Mouse (Mus musculus): ENCODE data around the gene Efcab6. TPM values are rescaled to one million over a fixed set of nuclear protein-coding genes. Genes with fewer than 3 reads are reported as not detected.
"Not testable (repeated sequence)": the region's sequence is repeated elsewhere in the genome, so short reads cannot be mapped to it uniquely, and the experiment has no call there.

The Efcab6 gene
- polyA plus RNA-seq (2015; fragmentation: Nextera tagmentation; extraction: Ambion mirVana): 0.27 and 0.31 TPM in 2 replicates

DNA sequence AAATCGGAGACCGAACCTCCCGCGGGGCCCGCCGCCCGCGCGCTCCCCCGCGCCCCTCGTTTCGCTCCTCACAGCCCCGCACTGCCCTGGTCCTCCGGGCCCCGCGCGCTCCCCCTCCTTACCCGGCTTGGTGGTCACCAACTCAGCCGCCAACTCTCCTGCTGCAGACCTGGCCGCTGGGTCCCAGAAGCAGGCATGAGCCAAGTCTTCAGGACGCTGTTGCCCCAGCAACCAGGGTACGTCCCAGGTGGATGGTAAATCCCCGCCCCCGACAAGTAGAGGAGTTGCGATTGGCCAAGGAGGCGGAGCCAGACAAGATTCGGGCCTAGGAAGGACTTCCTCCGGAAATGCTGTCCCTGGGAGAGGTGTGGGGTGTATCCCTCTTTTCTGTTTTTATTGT is at the start of gene Efcab6:
Efcab6 (minus strand) TSS at position 240 of the 400 bp plus-strand sequence.
- peaks cover 6% of the 10 kb centered on the region; the same call in 1 of the 2 replicates for H3K9me3 ChIP-seq
- H3K4me3 ChIP-seq: peak within 1 kb of the TSS; percentile 39
- peaks cover 42% of the 10 kb centered on the region for H3K27me3 ChIP-seq
- under 1% methylated on average over 29 of the region's 29 CpGs for WGBS
- H3K4me2 ChIP-seq: peak within 1 kb of the TSS; percentile 60
- no peak within 1 kb of the TSS for H3K27ac ChIP-seq
- H3K9ac ChIP-seq: peak within 1 kb of the TSS; percentile 53; the same call in 1 of the 2 replicates
- H3K36me3 ChIP-seq: no peaks in the 10 kb centered on the region
- ATAC-seq (ENCODE audit: low FRiP score): peak; percentile 87
- peaks cover 24% of the 10 kb centered on the region for H3K4me1 ChIP-seq (replicated peaks)

DNA sequence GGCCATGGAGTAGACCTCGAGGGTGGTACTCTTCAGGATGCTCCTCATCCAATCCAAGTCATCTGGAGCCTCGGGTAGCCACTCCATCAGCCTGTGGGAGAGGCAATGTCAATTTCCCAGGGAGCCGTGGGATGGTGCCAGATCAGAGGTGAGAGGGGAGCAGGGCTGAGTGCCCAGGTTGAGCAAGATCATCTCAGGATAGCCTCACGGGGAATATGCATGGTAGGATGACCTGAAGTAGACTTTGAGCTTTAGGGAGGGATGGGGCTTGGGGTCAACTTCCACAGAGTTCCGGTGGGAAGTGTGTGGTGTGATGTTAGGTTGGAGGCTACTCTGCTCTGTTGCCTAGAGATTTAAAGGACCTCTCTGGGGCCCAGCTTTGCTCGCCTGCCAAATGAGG is 48.7 kb upstream of the Efcab6 start:
- no peak for ATAC-seq (ENCODE audit: low FRiP score)
- Histone ChIP-seq H3K27me3 (0 out of 2 replicates have a peak, but pooled peaks cover 6% of the 10 kb centered on the region), H3K27ac (no peak overlapping the region), H3K4me3 (no peak overlapping the region), H3K4me1 (replicated peaks) (no peaks in the 10 kb centered on the region), H3K9ac (no peak overlapping the region), H3K4me2 (no peak overlapping the region), H3K36me3 (no peaks in the 10 kb centered on the region), H3K9me3 (no peaks in the 10 kb centered on the region; the same call in 1 of the 2 replicates)
- 83% methylated on average over 6 of the region's 6 CpGs for WGBS

DNA sequence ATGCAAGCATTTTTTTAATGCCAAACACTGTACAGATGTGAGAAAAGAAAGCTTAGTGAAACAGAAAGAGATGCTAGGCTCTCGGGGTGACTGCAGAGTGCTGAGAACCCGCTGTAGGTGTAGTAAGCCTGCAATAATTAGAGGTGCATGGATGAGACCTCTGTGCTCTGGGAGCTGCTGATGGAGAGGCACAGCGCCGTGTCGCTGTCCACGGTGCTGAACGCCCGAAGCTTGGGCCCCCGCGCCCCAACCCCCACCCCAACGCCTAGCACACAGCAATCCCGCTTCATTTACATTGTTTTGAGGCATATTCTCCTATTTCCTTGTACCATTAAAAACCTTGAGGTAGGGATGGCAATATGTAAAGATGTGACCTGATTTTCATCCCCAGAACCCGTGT is 43.7 kb upstream of the Efcab6 start:
- no peak for ATAC-seq (ENCODE audit: low FRiP score)
- Histone ChIP-seq H3K9ac (no peak overlapping the region), H3K4me2 (no peak overlapping the region), H3K4me3 (no peak overlapping the region), H3K9me3 (no peaks in the 10 kb centered on the region), H3K27ac (no peak overlapping the region), H3K36me3 (no peaks in the 10 kb centered on the region), H3K4me1 (replicated peaks) (peaks cover 24% of the 10 kb centered on the region), H3K27me3 (peaks cover 38% of the 10 kb centered on the region)
- WGBS: 8% methylated on average over 13 of the region's 13 CpGs

DNA sequence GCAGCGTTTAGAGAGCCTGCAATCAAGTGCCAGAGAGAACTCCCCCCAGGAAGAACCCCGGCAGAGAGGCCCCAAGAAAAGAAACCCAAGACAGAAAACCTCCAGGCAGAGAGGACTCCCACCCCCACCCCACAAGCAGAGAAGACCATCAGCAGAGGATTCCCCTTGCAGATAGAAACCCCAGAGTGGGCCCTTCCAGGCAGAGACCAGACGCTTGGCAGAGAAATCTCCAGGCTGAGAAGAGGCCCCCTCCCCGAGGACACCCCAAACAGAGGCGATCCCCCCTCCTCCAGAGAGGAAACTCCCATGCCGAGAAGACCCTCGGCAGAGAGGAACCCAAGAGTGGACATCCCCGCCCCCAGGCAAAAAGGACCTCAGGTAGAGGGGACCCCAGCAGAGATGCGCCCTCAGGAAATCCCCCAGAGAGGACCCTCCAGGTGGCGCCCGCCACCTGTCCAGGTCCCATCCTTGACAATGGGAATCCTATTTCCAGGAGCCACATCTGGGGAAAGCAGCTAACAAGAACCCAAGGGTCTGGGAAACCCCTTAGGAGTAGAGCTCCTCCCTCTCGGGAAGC is 40.8 kb upstream of the Efcab6 start:
- peak; percentile 36; the same call in 1 of the 2 replicates for ATAC-seq (ENCODE audit: low FRiP score)
- H3K4me2 ChIP-seq: peak overlapping the region; percentile 72
- H3K27me3 ChIP-seq: peaks cover 33% of the 10 kb centered on the region
- H3K27ac ChIP-seq: peak overlapping the region; percentile 74
- peaks cover 34% of the 10 kb centered on the region for H3K4me1 ChIP-seq (replicated peaks)
- no peaks in the 10 kb centered on the region for H3K9me3 ChIP-seq
- H3K4me3 ChIP-seq: peak overlapping the region; percentile 66
- WGBS: 11% methylated on average over 11 of the region's 12 CpGs
- H3K36me3 ChIP-seq: no peaks in the 10 kb centered on the region
- peak overlapping the region; percentile 80 for H3K9ac ChIP-seq

DNA sequence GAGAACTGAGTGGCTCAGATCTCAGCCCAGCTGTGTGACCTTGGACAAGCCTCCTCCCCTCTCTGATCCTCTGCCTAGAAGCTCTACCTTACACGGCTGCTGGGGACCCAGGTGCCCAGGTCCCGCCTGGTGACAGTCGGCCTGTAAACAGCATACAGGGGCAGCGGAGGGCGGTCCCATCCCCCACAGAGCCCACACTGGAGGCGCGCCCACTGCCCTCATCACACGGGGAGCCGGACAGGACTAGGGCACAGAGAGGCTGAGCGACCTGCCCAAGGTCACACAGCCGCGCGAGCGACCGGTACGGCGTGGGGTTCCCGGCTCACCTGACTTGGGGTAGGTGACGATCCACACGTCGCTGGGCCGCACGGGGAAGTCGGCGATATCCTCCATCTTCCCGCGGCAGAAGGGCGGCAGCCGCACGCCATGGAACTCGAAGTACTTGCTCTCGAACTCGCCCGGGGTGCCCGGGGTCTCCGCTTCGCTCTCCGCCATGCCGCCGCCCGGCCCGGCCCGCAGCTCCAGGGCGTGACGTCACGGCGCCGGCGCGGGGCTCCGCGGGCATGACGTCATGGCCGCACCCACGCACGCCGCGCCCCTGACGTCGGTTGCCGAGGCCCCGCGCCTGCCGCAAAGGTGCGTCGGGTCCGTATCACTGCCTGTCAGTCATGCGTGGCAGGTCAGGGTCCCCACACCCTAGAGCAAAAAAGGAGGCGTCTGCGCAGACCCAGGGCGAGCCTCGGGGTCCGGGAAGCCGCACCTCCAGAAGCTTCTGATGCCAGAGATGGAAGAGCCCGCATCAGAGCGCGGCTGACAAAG is 40.1 kb upstream of the Efcab6 start, which contains the start of gene Sult4a1:
Sult4a1 (minus strand) TSS at position 650 of the 819 bp plus-strand sequence.
- H3K4me2 ChIP-seq: peak within 1 kb of the TSS; percentile 72
- H3K27ac ChIP-seq: peak within 1 kb of the TSS; percentile 74
- 1% methylated on average over 77 of the region's 77 CpGs for WGBS
- no peaks in the 10 kb centered on the region for H3K9me3 ChIP-seq
- peak within 1 kb of the TSS; percentile 80 for H3K9ac ChIP-seq
- H3K27me3 ChIP-seq: peaks cover 33% of the 10 kb centered on the region
- peak; percentile 58 for ATAC-seq (ENCODE audit: low FRiP score)
- no peaks in the 10 kb centered on the region for H3K36me3 ChIP-seq
- peak within 1 kb of the TSS; percentile 66 for H3K4me3 ChIP-seq
- H3K4me1 ChIP-seq (replicated peaks): peaks cover 34% of the 10 kb centered on the region

DNA sequence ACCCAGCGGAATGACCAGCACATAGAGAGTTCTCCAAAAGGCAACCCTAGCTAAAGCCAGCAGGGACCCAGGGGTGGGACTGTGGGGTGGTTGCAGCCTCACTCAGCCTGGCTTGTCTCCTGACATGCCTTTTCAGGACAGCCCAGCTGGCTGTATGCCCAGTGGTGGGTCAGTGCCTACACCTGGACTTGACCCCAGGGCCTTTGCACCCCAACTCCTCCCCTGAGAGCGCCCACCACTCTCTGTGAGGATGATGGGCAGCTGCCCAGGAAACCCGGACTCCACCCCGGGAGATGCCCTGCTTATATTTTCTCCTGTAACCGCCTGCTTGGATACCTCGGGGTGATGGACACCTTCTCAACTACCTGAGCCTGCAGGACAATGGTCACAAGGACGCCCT is 39.4 kb upstream of the Efcab6 start:
- H3K27me3 ChIP-seq: peaks cover 33% of the 10 kb centered on the region
- no peak for ATAC-seq (ENCODE audit: low FRiP score)

DNA sequence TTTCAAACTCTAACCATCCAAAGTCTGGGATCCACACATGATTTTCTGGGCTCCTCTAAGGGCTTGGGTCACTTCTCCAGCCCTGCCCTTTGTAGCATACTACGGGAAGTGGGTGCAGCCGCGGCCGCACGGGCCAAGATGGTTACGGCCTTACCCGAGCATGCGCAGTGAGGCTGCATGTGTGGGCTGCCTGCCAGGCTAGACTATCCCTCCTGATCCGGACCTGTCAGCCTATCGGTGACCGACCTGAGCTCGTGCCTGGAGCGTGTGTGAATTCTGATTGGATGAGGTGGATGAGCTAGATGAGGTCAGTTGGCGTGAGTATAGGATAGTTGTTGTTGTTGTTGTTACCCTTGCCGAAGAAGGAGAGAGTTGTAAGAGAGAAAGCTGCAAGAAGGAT is 32.4 kb upstream of the Efcab6 start:
- H3K9me3 ChIP-seq; H3K4me3 ChIP-seq; H3K4me2 ChIP-seq; ATAC-seq (ENCODE audit: low FRiP score); H3K36me3 ChIP-seq; H3K27ac ChIP-seq; H3K4me1 ChIP-seq (replicated peaks); H3K9ac ChIP-seq; H3K27me3 ChIP-seq: not testable (repeated sequence)
- 92% methylated on average over 15 of the region's 15 CpGs for WGBS

More for the DNA sequence above, 39.4 kb upstream of the Efcab6 start:
- H3K27ac ChIP-seq: no peak overlapping the region
- H3K4me1 ChIP-seq (replicated peaks): peaks cover 34% of the 10 kb centered on the region
- peak overlapping the region; percentile 66 for H3K4me3 ChIP-seq
- peak overlapping the region; percentile 72 for H3K4me2 ChIP-seq
- WGBS: 83% methylated on average over 7 of the region's 7 CpGs
- H3K9me3 ChIP-seq: no peaks in the 10 kb centered on the region
- H3K36me3 ChIP-seq: no peaks in the 10 kb centered on the region
- peak overlapping the region; percentile 80 for H3K9ac ChIP-seq

DNA sequence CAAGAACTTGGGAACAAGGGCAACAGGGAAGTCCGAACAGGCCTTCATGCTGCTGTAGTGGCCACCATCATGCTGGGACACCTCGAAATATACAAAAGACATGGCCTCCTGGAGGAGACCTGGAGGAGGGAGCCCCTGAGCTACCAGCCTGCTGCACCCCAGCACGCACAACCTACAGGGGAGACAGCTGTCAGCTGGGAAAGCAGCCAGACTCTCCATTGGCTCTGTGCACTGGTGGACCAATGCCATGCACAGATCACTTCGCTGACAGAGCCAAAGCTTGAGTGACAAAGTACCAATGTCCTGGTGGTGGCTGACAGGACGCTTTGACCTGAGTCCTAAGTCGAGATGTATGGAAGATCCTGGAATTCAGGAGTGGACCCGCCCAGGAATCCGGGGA is 30.9 kb upstream of the Efcab6 start:
- no peak overlapping the region for H3K27ac ChIP-seq
- WGBS: 93% methylated on average over 8 of the region's 8 CpGs

DNA sequence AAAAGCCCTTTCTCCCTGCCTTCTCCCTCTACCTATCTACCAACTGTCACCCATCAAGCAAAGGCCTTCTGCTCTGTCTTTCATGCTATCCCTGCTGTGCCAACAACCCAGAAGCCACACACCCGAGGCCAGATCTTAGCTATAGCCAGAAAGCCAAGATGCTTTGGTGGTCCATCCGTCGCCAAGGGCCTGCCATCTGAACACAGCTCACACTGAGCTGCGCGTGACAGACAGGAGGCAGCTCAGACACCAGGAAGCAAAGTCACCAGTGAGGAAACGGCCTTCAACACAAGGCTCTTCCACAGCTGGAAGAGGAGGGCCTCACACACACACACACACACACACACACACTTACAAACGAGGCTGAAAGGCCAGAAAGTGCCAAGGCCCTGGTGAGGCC is 29.7 kb upstream of the Efcab6 start:
- Histone ChIP-seq H3K36me3 (peaks cover 20% of the 10 kb centered on the region), H3K27ac (0 out of 2 replicates have a peak overlapping the region, but pooled peaks have one; percentile 30), H3K4me2 (no peak overlapping the region), H3K4me3 (no peak overlapping the region), H3K4me1 (replicated peaks) (peaks cover 6% of the 10 kb centered on the region), H3K9ac (no peak overlapping the region), H3K27me3 (no peaks in the 10 kb centered on the region), H3K9me3 (no peaks in the 10 kb centered on the region)
- 68% methylated on average over 7 of the region's 7 CpGs for WGBS
- ATAC-seq (ENCODE audit: low FRiP score): no peak

More for the DNA sequence above, 30.9 kb upstream of the Efcab6 start:
- H3K9me3 ChIP-seq: no peaks in the 10 kb centered on the region
- H3K4me2 ChIP-seq: no peak overlapping the region
- no peak overlapping the region for H3K4me3 ChIP-seq
- ATAC-seq (ENCODE audit: low FRiP score): no peak
- peaks cover 6% of the 10 kb centered on the region for H3K4me1 ChIP-seq (replicated peaks)
- no peak overlapping the region for H3K9ac ChIP-seq
- H3K36me3 ChIP-seq: peaks cover 9% of the 10 kb centered on the region
- H3K27me3 ChIP-seq: no peaks in the 10 kb centered on the region

DNA sequence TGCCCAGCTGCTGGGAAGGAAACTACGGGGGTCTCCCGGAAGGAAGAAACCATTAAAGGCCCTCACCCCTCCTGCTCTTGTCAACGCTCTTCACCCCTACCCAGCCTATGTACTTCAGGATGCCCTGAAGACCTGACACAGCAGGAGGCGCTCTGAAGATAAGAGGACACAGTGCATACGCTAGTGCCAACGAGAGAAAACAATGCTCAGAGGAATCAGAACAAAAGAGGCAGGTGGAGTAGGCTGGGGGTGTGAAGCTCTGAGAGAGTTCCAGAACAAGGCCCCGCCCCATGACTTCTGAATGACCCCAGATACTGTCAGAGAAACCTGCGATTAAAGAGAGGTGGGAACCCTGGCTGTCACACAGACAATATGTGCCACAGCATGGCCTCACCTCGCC is 21.6 kb upstream of the Efcab6 start:
- no peak overlapping the region for H3K27ac ChIP-seq
- H3K4me2 ChIP-seq: no peak overlapping the region
- H3K9ac ChIP-seq: no peak overlapping the region
- peaks cover 7% of the 10 kb centered on the region; the same call in 1 of the 2 replicates for H3K4me1 ChIP-seq (replicated peaks)
- no peaks in the 10 kb centered on the region for H3K27me3 ChIP-seq
- no peak for ATAC-seq (ENCODE audit: low FRiP score)
- 39% methylated on average over 9 of the region's 9 CpGs for WGBS
- H3K36me3 ChIP-seq: peaks cover 38% of the 10 kb centered on the region
- no peaks in the 10 kb centered on the region for H3K9me3 ChIP-seq
- no peak overlapping the region for H3K4me3 ChIP-seq

DNA sequence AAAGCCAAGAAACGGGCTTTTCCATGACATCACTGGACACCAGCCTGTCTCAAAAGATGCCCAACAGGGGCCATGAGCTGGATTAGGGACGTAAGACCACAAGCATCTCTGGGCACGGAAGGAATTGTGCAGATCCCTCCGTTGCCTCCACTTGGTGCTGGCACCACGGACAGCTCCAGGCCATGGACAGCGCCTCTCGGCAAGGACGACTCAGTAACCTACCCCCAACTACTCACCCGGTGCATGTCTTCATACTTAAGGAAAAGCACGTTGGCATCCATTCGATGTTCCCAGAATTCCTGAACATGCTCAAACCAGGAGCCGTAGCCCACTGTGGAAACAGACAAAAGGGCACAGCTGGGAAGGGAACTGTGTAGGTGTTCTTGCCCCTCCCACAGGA is 21.2 kb upstream of the Efcab6 start:
- Histone ChIP-seq H3K27me3 (no peaks in the 10 kb centered on the region), H3K27ac (no peak overlapping the region), H3K4me3 (no peak overlapping the region), H3K9ac (no peak overlapping the region), H3K4me1 (replicated peaks) (peaks cover 7% of the 10 kb centered on the region; the same call in 1 of the 2 replicates), H3K36me3 (peaks cover 38% of the 10 kb centered on the region), H3K9me3 (no peaks in the 10 kb centered on the region), H3K4me2 (no peak overlapping the region)
- WGBS: 31% methylated on average over 12 of the region's 12 CpGs
- ATAC-seq (ENCODE audit: low FRiP score): no peak

DNA sequence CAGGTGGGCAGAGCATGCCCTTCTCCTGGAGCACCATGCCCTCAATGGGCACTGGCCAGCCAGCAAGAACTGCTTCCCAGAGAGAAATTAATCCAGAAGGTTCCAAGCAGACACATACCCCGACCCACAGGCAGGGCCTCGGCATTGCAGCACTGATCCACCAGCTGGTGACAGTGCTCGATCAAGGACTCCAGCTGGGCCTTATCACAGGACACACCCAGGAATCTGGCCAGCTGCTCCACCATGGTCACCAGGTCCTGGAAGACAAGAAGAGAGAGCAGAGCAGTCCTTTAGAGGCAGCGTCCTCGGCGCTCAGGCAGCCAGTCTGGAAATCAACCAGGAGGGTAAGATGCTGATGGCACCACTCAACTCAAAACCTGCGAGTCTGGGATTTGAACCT is 14.9 kb upstream of the Efcab6 start:
- peaks cover 34% of the 10 kb centered on the region for H3K36me3 ChIP-seq
- no peak for ATAC-seq (ENCODE audit: low FRiP score)
- no peak overlapping the region for H3K4me3 ChIP-seq
- H3K4me1 ChIP-seq (replicated peaks): peaks cover 5% of the 10 kb centered on the region; the same call in 1 of the 2 replicates
- H3K9ac ChIP-seq: no peak overlapping the region
- H3K27ac ChIP-seq: no peak overlapping the region
- WGBS: 81% methylated on average over 7 of the region's 7 CpGs
- H3K4me2 ChIP-seq: no peak overlapping the region
- H3K9me3 ChIP-seq: no peaks in the 10 kb centered on the region
- peaks cover 15% of the 10 kb centered on the region for H3K27me3 ChIP-seq
